Mouse (Mus musculus) erythroblast, embryonic 14.5 days (primary cell): Measurements from ENCODE around the gene Flt4. TPM values are rescaled to one million over a fixed set of nuclear protein-coding genes. Genes with fewer than 3 reads are reported as not detected.

Experiments used
- H3K27me3 ChIP-seq: 2 replicates; pipeline ENCODE4 v1.6.1; 2012; ENCODE audit warnings: inconsistent platforms; ENCODE audit not compliant: control insufficient read depth
- H3K36me3 ChIP-seq: 2 replicates; pipeline ENCODE4 v1.6.1; 2012; ENCODE audit warnings: mild to moderate bottlenecking, inconsistent platforms; ENCODE audit not compliant: control insufficient read depth
- H3K4me1 ChIP-seq: 2 replicates; pipeline ENCODE4 v1.6.1; 2012; ENCODE audit warnings: inconsistent platforms; ENCODE audit not compliant: control insufficient read depth
- H3K4me3 ChIP-seq: replicated peaks from 2 replicates; pipeline ENCODE3; 2012; ENCODE audit warnings: moderate library complexity, mild to moderate bottlenecking, inconsistent platforms
- H3K9me3 ChIP-seq: 2 replicates; pipeline ENCODE4 v1.6.1; 2012; ENCODE audit warnings: low read length, inconsistent platforms, mixed read lengths; ENCODE audit not compliant: control insufficient read depth
- GATA1 ChIP-seq: IDR thresholded peaks from 2 replicates; pipeline ENCODE4 v1.6.1; 2012; ENCODE audit warnings: low read length, inconsistent platforms, mixed read lengths
- TAL1 ChIP-seq: IDR thresholded peaks from 3 replicates; pipeline ENCODE4 v1.6.1; 2012; ENCODE audit warnings: low read length, inconsistent platforms, mixed read lengths
- polyA plus RNA-seq: library from polyadenylated mRNA; stranded (reverse); fragments of >175 nt; gene quantifications from 2 replicates; pipeline ENCODE4 v1.2.3, GENCODE M21; 2012

Flt4 gene
- polyA plus RNA-seq, 1 experiment = 0.04 TPM

DNA sequence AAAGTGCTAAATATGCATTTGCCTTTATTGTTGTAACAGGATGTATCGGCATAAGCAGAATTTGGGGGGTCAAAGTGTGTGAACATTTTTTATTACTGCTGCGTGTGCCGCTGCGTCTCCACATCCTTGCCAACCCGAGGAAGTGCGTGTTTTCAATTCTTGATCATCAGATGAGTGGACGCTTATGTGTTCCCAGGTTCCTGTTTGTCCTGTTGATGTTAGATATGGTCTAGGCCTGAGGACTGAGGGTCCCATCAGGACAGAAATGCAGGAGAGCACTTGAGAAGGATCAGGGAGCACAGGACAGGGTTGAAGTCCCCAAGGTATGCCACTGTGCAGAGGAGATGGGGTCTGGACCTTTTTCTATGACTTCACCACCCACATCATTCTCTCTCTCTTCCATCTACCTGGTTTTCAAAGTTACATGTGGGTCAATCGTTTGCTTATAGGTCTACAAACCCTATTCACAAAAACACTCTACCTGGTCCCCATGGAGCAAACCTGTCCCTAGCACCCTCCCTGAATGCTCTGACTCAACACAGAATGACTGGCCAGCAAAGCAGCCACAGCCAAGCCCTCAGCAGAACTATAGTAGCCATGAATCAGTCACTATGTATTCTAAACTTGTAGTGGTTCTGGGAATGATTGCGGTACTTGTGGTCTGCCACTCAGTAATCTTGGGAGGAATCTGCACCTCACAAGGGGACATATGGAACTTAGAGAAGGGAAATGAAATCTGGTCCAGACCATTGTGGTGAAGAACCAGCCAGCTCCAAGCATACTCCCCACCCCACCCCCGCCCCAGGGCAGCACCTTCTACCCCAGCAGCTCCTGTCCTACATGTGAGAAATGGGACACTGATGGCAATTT lies 7.0 kb downstream of the Flt4 start:
- TF ChIP-seq GATA1 = no peak
- TF ChIP-seq TAL1 = no peak
- Histone ChIP-seq H3K9me3 (no peaks in the 10 kb centered on the region), H3K36me3 (no peaks in the 10 kb centered on the region), H3K27me3 (peaks cover 30% of the 10 kb centered on the region), H3K4me3 (no peak overlapping the region), H3K4me1 (no peaks in the 10 kb centered on the region)

- peaks cover 14% of the 10 kb centered on the region for H3K27me3 ChIP-seq
- TF ChIP-seq GATA1 = no peak
- no peak for TF ChIP-seq TAL1
- no peak overlapping the region for H3K4me3 ChIP-seq
- H3K36me3 ChIP-seq = no peaks in the 10 kb centered on the region
- H3K9me3 ChIP-seq = no peaks in the 10 kb centered on the region
- H3K4me1 ChIP-seq = no peaks in the 10 kb centered on the region
Observed at GRCm38 (mm10) chr11:49618476-49618875, 9.4 kb downstream of the Flt4 start.

GRCm38 (mm10) chr11:49621953-49622352 lies 12.9 kb downstream of the Flt4 start:
- TF ChIP-seq TAL1 (no peak), GATA1 (no peak)
- no peaks in the 10 kb centered on the region for H3K4me1 ChIP-seq
- H3K27me3 ChIP-seq = peaks cover 5% of the 10 kb centered on the region

DNA sequence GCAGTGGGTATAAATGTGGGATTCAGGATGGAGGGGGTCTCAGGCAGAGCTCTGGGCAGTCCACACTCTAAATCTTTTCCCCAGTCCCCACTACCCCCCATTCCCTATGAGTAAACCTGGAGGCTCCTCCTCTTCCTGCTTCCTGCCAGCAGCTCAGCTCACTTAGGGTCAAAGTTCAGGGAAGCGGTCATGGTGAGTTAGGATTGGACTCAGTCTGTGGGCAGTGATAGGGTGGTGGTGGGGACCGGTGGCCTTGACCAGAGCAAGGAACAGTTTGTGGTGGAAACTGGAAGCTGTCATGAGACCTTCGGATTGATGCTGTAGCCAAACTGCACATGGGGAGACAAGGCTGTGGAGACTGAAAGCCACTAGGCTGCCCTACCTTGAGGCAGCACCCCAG lies 15.1 kb downstream of the Flt4 start:
- H3K9me3 ChIP-seq = no peaks in the 10 kb centered on the region
- H3K36me3 ChIP-seq = no peaks in the 10 kb centered on the region
- H3K4me3 ChIP-seq = no peak overlapping the region
- no peaks in the 10 kb centered on the region for H3K27me3 ChIP-seq
- TF ChIP-seq GATA1 = no peak
- TF ChIP-seq TAL1 = no peak
- no peaks in the 10 kb centered on the region for H3K4me1 ChIP-seq

More at GRCm38 (mm10) chr11:49621953-49622352, 12.9 kb downstream of the Flt4 start:
- no peaks in the 10 kb centered on the region for H3K9me3 ChIP-seq
- no peak overlapping the region for H3K4me3 ChIP-seq
- no peaks in the 10 kb centered on the region for H3K36me3 ChIP-seq

GRCm38 (mm10) chr11:49625863-49626262 lies 16.8 kb downstream of the Flt4 start:
- H3K4me1 ChIP-seq = no peaks in the 10 kb centered on the region
- H3K36me3 ChIP-seq = no peaks in the 10 kb centered on the region
- TF ChIP-seq GATA1 (no peak), TAL1 (no peak)
- no peaks in the 10 kb centered on the region for H3K9me3 ChIP-seq
- no peak overlapping the region for H3K4me3 ChIP-seq
- H3K27me3 ChIP-seq = no peaks in the 10 kb centered on the region

- no peak overlapping the region for H3K4me3 ChIP-seq
- no peaks in the 10 kb centered on the region for H3K4me1 ChIP-seq
- H3K27me3 ChIP-seq = no peaks in the 10 kb centered on the region
- TF ChIP-seq GATA1 = no peak
- TF ChIP-seq TAL1 = no peak
- no peaks in the 10 kb centered on the region for H3K36me3 ChIP-seq
- no peaks in the 10 kb centered on the region for H3K9me3 ChIP-seq
Observed at GRCm38 (mm10) chr11:49626748-49627147, 17.7 kb downstream of the Flt4 start.

GRCm38 (mm10) chr11:49631154-49631553 lies 22.1 kb downstream of the Flt4 start:
- Histone ChIP-seq H3K4me1 (no peaks in the 10 kb centered on the region; the same call in 1 of the 2 replicates), H3K9me3 (no peaks in the 10 kb centered on the region), H3K36me3 (no peaks in the 10 kb centered on the region), H3K27me3 (peaks cover 24% of the 10 kb centered on the region), H3K4me3 (no peak overlapping the region)
- no peak for TF ChIP-seq GATA1
- no peak for TF ChIP-seq TAL1

DNA sequence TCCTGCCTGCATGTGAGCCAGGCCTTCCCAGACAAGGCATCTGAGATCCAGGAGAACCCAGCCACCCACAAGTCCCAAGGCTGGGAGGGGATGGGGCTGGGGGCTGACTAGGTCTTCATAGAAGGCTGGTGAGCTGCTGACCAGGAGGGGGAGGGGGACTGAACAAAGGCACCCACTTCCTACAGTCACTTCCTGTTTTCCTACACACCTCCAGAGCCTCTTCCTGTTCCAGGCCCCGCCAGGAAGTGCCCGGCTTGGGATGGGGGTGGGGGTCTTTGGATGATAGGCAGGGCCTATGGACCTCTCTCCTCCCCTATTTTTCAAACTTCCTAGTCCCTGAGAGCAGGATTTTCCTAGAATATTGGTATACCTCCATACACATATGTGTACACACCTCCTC lies 23.2 kb downstream of the Flt4 start:
- Histone ChIP-seq H3K36me3 (no peaks in the 10 kb centered on the region), H3K9me3 (no peaks in the 10 kb centered on the region), H3K4me1 (no peaks in the 10 kb centered on the region; the same call in 1 of the 2 replicates), H3K27me3 (peaks cover 35% of the 10 kb centered on the region), H3K4me3 (no peak overlapping the region)
- TF ChIP-seq GATA1 (no peak), TAL1 (no peak)

DNA sequence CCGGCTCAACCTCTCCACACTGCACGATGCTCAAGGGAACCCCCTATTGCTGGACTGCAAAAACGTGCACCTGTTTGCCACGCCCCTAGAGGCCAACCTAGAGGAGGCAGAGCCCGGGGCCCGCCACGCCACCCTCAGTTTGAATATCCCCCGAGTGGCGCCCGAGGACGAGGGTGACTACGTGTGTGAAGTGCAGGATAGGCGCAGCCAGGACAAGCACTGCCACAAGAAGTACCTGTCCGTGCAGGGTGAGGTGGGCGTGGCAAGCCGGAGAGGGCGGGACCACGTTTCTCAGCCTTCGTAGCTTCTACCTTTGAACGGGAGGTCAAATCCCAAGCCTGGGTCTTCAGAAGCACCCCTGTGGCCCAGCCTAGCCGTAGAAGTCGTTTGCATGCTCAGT lies 25.0 kb downstream of the Flt4 start:
- H3K9me3 ChIP-seq = no peaks in the 10 kb centered on the region
- TF ChIP-seq TAL1 (no peak), GATA1 (no peak)
- no peaks in the 10 kb centered on the region; the same call in 1 of the 2 replicates for H3K4me1 ChIP-seq
- no peak overlapping the region for H3K4me3 ChIP-seq
- H3K36me3 ChIP-seq = no peaks in the 10 kb centered on the region
- peaks cover 44% of the 10 kb centered on the region for H3K27me3 ChIP-seq
